Mouse (Mus musculus) testis, adult 2 months (tissue): ENCODE results near the gene Tuba4a.

ENCODE experiments used
- CTCF ChIP-seq: fragments of 200-500 bp; IDR thresholded peaks from 2 replicates; pipeline ENCODE4 v1.5.1; 2012; ENCODE audit warnings: low read depth, mild to moderate bottlenecking, inconsistent platforms, low read length, moderate library complexity; ENCODE audit not compliant: control insufficient read depth, insufficient read depth, insufficient replicate concordance
- POLR2A ChIP-seq: fragments of 200-500 bp; IDR thresholded peaks from 2 replicates; pipeline ENCODE4 v1.6.1; 2012; ENCODE audit warnings: low read depth, mild to moderate bottlenecking, inconsistent platforms, low read length, moderate library complexity; ENCODE audit not compliant: control insufficient read depth

DNA sequence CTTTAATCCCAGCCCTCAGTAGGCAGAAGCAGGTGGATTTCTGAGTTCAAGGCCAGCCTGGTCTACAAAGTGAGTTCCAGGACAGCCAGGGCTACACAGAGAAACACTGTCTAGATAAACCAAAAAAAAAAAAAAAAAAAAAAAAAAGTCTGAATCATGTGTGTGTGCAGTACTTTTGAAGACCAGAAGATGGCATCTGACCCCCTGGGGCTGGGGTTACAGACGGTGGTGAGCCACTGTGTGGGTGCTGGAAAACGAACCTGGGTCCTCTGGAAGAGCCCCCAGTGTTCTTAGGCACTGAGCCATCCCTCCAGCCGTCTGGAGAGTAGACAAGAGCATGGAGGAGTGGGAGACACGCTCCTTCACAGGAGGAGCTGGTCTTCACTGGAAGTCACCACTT, 37.5 kb downstream of the Tuba4a start:
- 0 out of 2 replicates have a peak, but pooled peaks have one; percentile 9 for TF ChIP-seq CTCF
- no peak for TF ChIP-seq POLR2A
